Mouse (Mus musculus) ovary, adult 10 weeks (tissue): ENCODE measurements around the gene Gramd2. TPM values are rescaled to one million over a fixed set of nuclear protein-coding genes. Genes with fewer than 3 reads are reported as not detected.

ENCODE experiments used
- polyA plus RNA-seq: library from polyadenylated mRNA; stranded (reverse); fragments of 350-450 nt; fragmentation: Illumina TruSeq; extraction: RNeasy Lipid Tissue Mini Kit (QIAGEN cat#74804); gene quantifications from one replicate; pipeline ENCODE4 v1.2.3, GENCODE M21; 2014

The Gramd2 gene
- 1.1 TPM for polyA plus RNA-seq

DNA sequence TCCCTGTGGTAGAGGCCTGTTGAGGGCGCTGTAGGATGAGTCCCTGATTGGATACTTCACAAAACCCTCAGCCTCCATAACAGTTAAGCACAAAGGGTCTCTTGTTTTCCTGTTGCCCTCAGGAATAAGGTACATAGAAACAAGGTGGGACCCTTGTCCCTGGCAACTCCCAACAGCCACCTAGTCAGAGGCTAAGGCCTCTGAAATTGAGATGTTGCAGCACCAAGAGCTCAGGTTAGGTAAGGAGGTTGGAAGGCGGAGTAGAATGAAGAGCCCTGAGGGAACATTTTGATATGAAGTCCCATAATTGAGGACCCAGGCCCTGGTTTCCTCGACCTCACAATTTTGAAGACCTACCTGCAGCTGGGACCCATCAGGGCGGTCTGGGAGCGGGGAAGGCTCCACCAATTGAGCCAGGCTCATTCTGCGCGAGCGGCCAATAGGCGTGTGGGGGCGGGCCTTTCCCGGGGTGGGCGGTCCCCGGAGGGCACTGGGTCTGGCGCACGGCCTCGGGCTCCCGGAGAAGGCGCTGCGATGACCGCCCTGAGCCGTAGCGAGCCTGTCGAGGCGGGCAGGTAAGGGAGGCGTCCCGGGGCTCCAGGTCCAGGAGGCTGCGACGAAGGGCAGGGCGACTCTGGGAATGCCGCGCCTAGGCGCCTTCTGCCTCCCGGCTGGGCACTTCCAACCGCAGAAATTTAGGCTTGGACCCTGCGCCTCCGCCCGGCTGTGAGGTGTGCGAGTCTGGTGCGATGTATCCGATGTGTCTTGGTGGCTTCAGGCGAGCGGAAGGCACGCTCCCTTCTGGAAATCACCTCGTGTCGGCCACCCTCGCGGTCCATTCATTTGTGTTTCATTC lies at the start of gene Gramd2:
Gene Gramd2, plus strand, starts transcription at position 467 of the 856 bp plus-strand sequence.

DNA sequence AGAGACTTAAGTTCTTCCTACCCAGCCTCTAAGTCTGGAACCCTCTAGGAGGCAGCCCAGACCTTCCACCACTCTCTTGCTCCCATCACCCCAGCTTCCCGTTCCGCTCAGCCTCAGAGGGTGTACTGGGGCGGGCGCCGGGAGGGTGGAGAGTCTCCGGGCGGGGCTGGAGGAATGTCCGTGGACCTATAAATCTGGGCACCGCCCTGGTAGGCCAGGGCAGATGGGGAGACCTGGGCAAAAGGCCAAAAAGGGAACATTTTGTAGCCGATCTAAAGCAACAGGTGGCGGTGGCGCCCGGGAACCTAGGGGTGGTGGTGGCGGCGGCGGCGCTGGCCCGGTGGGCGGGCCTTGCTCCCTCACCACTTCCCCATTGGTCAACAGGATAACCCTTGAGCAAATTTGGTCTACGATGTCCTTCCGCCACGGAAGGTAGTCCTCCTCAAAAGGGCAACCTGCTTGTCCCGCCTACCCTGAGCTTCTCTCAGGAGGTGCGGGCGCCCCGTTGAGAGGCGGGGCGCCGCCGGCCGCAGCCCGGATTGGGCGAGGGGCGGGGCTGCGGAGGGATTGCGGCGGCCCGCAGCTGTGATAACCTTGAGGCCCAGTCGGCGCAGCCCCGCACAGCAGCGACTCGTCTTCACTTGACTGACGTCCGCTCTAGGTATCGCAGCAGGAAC lies 23.8 kb upstream of the Gramd2 start, which contains the start of gene Pkm:
Gene Pkm, plus strand, starts transcription at position 411 of the 677 bp plus-strand sequence.

DNA sequence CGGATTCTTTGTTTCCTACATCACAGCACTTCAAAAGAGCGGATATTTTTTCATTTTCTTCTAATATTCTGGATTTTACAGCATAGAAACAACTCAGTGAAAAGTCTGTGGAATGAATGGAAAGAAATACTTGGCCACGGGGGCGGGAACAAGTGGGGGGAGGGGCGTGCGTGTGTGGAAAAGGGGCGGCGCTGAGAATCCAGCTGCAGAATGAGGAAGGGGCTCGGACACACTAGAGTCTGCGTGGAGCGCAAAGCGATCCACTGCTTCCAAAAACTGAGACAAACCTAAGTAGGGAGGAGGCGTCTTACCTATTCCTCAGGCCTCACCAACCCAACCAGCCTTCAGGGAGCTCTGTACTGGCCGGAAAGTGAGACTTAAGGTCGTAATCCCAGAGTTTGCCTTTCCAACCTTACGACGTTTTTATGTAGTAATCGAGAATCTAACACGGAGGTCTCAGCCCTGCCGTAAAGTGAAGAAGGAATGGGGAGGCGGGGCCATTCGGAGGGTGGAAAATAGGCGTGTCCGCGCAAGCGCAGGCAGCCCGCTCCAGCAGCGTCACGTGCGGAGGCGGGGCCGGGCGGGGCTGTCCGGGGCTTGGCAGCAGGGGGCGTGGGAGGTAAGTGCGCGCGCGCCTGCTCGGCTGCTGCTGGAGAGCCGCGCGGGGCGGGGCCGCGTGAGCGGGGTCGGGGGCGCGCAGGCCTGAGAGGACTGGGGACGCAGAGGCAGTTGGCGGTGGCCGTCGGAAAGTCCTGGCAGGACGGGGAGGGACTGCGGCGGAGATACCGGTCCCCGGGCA lies 70.5 kb downstream of the Gramd2 start, which contains the start of the genes Senp8 and Myo9a:
Gene Senp8, minus strand, starts transcription at position 444 of the 799 bp plus-strand sequence.
Gene Myo9a, plus strand, starts transcription at position 630 of the 799 bp plus-strand sequence.

Other genes with a start within 250 kb of the Gramd2 start
- gene Arih1, start 193.5 kb upstream of the Gramd2 start, polyA plus RNA-seq: 175 TPM
- 31.2 TPM for gene Hexa, start 140.6 kb upstream of the Gramd2 start, polyA plus RNA-seq
- 0.86 TPM for gene Tmem202, start 140.3 kb upstream of the Gramd2 start, polyA plus RNA-seq
- gene Celf6, start 102.2 kb upstream of the Gramd2 start, polyA plus RNA-seq: not detected
- 17.6 TPM for gene Parp6, start 62.9 kb upstream of the Gramd2 start, polyA plus RNA-seq
- gene Pkm, start 23.8 kb upstream of the Gramd2 start, polyA plus RNA-seq: 28.9 TPM
- gene Senp8, start 70.6 kb downstream of the Gramd2 start, polyA plus RNA-seq: 37.4 TPM
- 71.8 TPM for gene Myo9a, start 70.8 kb downstream of the Gramd2 start, polyA plus RNA-seq